Mouse (Mus musculus): ENCODE results near the gene Aacs.
"Not testable (repeated sequence)": the region's sequence is repeated elsewhere in the genome, so short reads cannot be mapped to it uniquely, and the experiment has no call there.

Gene Aacs

GRCm38 (mm10) chr5:125475601-125476285 lies at the start of gene Aacs:
Gene Aacs (plus strand): TSS chr5:125475814.
- peak; percentile 98 for DNase-seq

GRCm38 (mm10) chr5:125426343-125426742 lies 49.3 kb upstream of the Aacs start:
- no peak for DNase-seq

GRCm38 (mm10) chr5:125432324-125432723 lies 43.3 kb upstream of the Aacs start:
- not testable (repeated sequence) for DNase-seq

- DNase-seq, result peak; percentile 97
Observed at GRCm38 (mm10) chr5:125433793-125434337, 41.7 kb upstream of the Aacs start, which contains the start of gene Dhx37. Gene Dhx37 (minus strand): TSS chr5:125434121.

- peak; percentile 38 for DNase-seq
Observed at GRCm38 (mm10) chr5:125434347-125434746, 41.3 kb upstream of the Aacs start.

GRCm38 (mm10) chr5:125440583-125441233 lies 34.9 kb upstream of the Aacs start:
- no peak for DNase-seq

- DNase-seq, result peak; percentile 81
Observed at GRCm38 (mm10) chr5:125441234-125442114, 34.1 kb upstream of the Aacs start, which contains the start of gene Bri3bp. Gene Bri3bp (plus strand): TSS chr5:125441568.

- no peak for DNase-seq
Observed at GRCm38 (mm10) chr5:125442136-125442995, 33.2 kb upstream of the Aacs start.

- no peak for DNase-seq
Observed at GRCm38 (mm10) chr5:125443335-125443734, 32.3 kb upstream of the Aacs start.

- no peak for DNase-seq
Observed at GRCm38 (mm10) chr5:125443915-125444314, 31.7 kb upstream of the Aacs start.

GRCm38 (mm10) chr5:125444554-125444953 lies 31.1 kb upstream of the Aacs start:
- no peak for DNase-seq

- no peak for DNase-seq
Observed at GRCm38 (mm10) chr5:125446344-125446743, 29.3 kb upstream of the Aacs start.

- no peak for DNase-seq
Observed at GRCm38 (mm10) chr5:125448026-125448425, 27.6 kb upstream of the Aacs start.

GRCm38 (mm10) chr5:125448631-125449030 lies 27.0 kb upstream of the Aacs start:
- no peak for DNase-seq

- DNase-seq, result no peak
Observed at GRCm38 (mm10) chr5:125449306-125449705, 26.3 kb upstream of the Aacs start.

GRCm38 (mm10) chr5:125452573-125452972 lies 23.0 kb upstream of the Aacs start:
- peak; percentile 45 for DNase-seq

- peak; percentile 27 for DNase-seq
Observed at GRCm38 (mm10) chr5:125456100-125456499, 19.5 kb upstream of the Aacs start.

- DNase-seq, result peak; percentile 43
Observed at GRCm38 (mm10) chr5:125457538-125457937, 18.1 kb upstream of the Aacs start.

- no peak for DNase-seq
Observed at GRCm38 (mm10) chr5:125460574-125460973, 15.0 kb upstream of the Aacs start.

- DNase-seq, result peak; percentile 72
Observed at GRCm38 (mm10) chr5:125461868-125462445, 13.7 kb upstream of the Aacs start.

- no peak for DNase-seq
Observed at GRCm38 (mm10) chr5:125465192-125465591, 10.4 kb upstream of the Aacs start.

GRCm38 (mm10) chr5:125465701-125466106 lies 9.9 kb upstream of the Aacs start:
- DNase-seq, result peak; percentile 99

Measured in liver (tissue).